In the genomic region with DNA sequence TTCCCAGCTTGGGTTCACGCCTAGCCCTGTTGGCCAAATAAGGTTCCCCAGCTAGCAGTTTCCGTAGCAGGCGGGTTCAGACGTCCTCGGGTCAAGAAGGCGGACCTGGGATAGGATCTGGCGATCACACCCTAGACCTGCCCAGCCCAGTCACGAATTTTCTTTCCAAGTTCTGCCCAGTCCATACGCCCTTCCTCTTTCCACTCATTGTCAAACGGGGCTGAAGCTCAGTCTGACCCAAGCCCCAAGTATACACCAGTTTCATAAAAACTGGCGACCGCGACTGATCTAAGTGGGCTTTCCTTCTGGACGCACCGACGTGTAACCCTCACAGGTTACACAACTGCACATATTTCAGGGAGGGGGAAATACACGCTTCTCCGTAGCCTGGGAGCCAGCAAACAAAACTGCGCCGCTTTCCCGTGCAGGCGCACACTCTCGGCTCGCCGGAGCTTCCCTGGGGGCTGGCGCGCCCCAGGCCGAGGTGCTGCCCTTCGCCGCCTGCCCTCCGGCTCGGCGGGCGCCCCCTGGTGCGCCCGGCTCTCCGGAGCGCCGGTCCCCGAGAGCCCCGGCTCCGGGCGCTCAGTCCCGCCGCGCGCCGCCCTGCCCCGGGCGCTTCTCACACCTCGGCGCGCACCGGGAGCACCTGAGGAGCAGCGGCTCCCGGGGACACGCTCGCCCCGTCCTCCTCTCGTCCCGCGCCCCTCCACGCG, we compare ENCODE assay signal across 8 mouse cellular contexts. TPM values are rescaled to one million over a fixed set of nuclear protein-coding genes. Genes with fewer than 3 reads are reported as not detected.
A peak's percentile ranks its signal among the peaks of the same experiment; 100 is the strongest.
DNase-seq lines count a peak whose midpoint lies in the region; TF ChIP-seq lines count a peak whose summit lies in the region.

No protein-coding gene starts in this region.

- peak overlapping the region; percentile 46 for H3K4me3 ChIP-seq in cerebellum, adult 2 months (replicated peaks; ENCODE audit: insufficient read depth, low read depth, low read length)
- H3K4me3 ChIP-seq in embryonic facial prominence, embryonic 10.5 days, result peak overlapping the region; percentile 72
- H3K4me3 ChIP-seq in liver, adult 2 months (ENCODE audit: insufficient read depth, low read depth, low read length), result peak overlapping the region; percentile 88

- WGBS in cerebellum, adult 2 months, result 2% methylated on average over 64 of the region's 64 CpGs
- WGBS in embryonic facial prominence, embryonic 10.5 days, result under 1% methylated on average over 64 of the region's 64 CpGs
- under 1% methylated on average over 60 of the region's 64 CpGs for WGBS in liver, adult 2 months

- no peak overlapping the region for H3K27ac ChIP-seq in cerebellum, adult 2 months (ENCODE audit: insufficient read depth, low read length)
- peak overlapping the region; percentile 86 for H3K27ac ChIP-seq in embryonic facial prominence, embryonic 10.5 days (replicated peaks)
- H3K27ac ChIP-seq in liver, adult 2 months (replicated peaks; ENCODE audit: insufficient read depth, low read depth, low read length), result peak overlapping the region; percentile 89

- no peak for TF ChIP-seq CTCF in cerebellum, adult 2 months (IDR thresholded peaks at IDR 0.05; ENCODE audit: borderline replicate concordance, insufficient read depth, low read depth, low read length)
- TF ChIP-seq CTCF in liver, adult 2 months (IDR thresholded peaks at IDR 0.05; ENCODE audit: low read depth, low read length), result no peak

- H3K9me3 ChIP-seq in embryonic facial prominence, embryonic 10.5 days, result no peaks in the 10 kb centered on the region

- peak overlapping the region; percentile 97 for H3K9ac ChIP-seq in liver, adult 2 months (ENCODE audit: low read depth, low read length)

- no peak for TF ChIP-seq POLR2A in cerebellum, adult 2 months (IDR thresholded peaks at IDR 0.05; ENCODE audit: borderline replicate concordance, insufficient read depth, low read length)
- TF ChIP-seq POLR2A in liver, adult 2 months (IDR thresholded peaks at IDR 0.05; ENCODE audit: extremely low read depth, insufficient read depth, low read length), result 0 out of 2 replicates have a peak, but pooled peaks have one; percentile 8

- peaks cover 5% of the 10 kb centered on the region; the same call in 1 of the 2 replicates for H3K79me2 ChIP-seq in liver, adult 2 months (ENCODE audit: control insufficient read depth, insufficient read depth, low read length)

- DNase-seq in cerebellum, adult 2 months, result peak; percentile 7 to 20
- DNase-seq in cerebellum, adult 9-10 months, result no peak
- peak; percentile 52 for DNase-seq in embryonic facial prominence, embryonic 10.5 days (ENCODE audit: low spot score)
- DNase-seq in heart, adult 18-20 months, result peak; percentile 89 to 96
- DNase-seq in kidney, adult 18-20 months, result peak; percentile 79
- peak; percentile 95 for DNase-seq in liver, adult 2 months (ENCODE audit: extremely low read depth, low read depth, low spot score)
- DNase-seq in monocyte, adult 2 months (ENCODE audit: low read depth in 1 of 2, low spot score in 2 of 2), result peak; percentile 79 to 81
- DNase-seq in spleen, postnatal 4 days (ENCODE audit: low spot score in 2 of 2), result peak; percentile 58 to 77

- H3K4me1 ChIP-seq in cerebellum, adult 2 months (ENCODE audit: control insufficient read depth, insufficient read depth, low read length), result no peaks in the 10 kb centered on the region
- peaks cover 15% of the 10 kb centered on the region for H3K4me1 ChIP-seq in embryonic facial prominence, embryonic 10.5 days
- H3K4me1 ChIP-seq in liver, adult 2 months (ENCODE audit: control insufficient read depth, insufficient read depth, low read length), result peaks cover 6% of the 10 kb centered on the region

- no peaks in the 10 kb centered on the region for H3K36me3 ChIP-seq in embryonic facial prominence, embryonic 10.5 days (replicated peaks)
- 0 out of 2 replicates have a peak, but pooled peaks cover 2% of the 10 kb centered on the region for H3K36me3 ChIP-seq in liver, adult 2 months (ENCODE audit: control insufficient read depth, insufficient read depth, low read length)

- H3K27me3 ChIP-seq in cerebellum, adult 2 months (ENCODE audit: control insufficient read depth, insufficient read depth, low read length), result no peaks in the 10 kb centered on the region
- peaks cover 13% of the 10 kb centered on the region; the same call in 1 of the 2 replicates for H3K27me3 ChIP-seq in embryonic facial prominence, embryonic 10.5 days (replicated peaks; ENCODE audit: low read depth, poor library complexity, severe bottlenecking)
- no peaks in the 10 kb centered on the region for H3K27me3 ChIP-seq in liver, adult 2 months (ENCODE audit: control insufficient read depth, insufficient read depth, low read length)

RNA-seq across cellular contexts. Expression of gene Pdlim5, which starts 0.5 kb away (rescaled TPM):
- polyA plus RNA-seq in cerebellum, adult 2 months (2012; rRNA removed), result 15.7 and 16.8 TPM in 2 replicates
- 17.2 and 18.2 TPM in 2 replicates for polyA plus RNA-seq in embryonic facial prominence, embryonic 10.5 days (2016; fragmentation: Nextera tagmentation; extraction: Ambion mirVana)
- 100 to 1,000 TPM; 614 to 711 TPM for total RNA-seq in heart, adult 18-20 months (2021)
- total RNA-seq in liver, adult 2 months (2014; rRNA removed), result 31.4 and 33.6 TPM in 2 replicates
- 42.6 and 45.8 TPM in 2 replicates for polyA plus RNA-seq in liver, adult 2 months (2012; rRNA removed)
